Mouse (Mus musculus): ENCODE measurements at regions not wholly inside any gene's neighbourhood (a gene's known extent, or its start where the extent isn't known, plus 50 kb on each side); places are given as distances from the start of the nearest gene placed in this dataset.

GRCm38 (mm10) chr6:147753828-147754227, 278.2 kb downstream of the Ccdc91 start:
- no peak for DNase-seq (ENCODE audit: extremely low read depth, insufficient read length, low spot score)

DNA sequence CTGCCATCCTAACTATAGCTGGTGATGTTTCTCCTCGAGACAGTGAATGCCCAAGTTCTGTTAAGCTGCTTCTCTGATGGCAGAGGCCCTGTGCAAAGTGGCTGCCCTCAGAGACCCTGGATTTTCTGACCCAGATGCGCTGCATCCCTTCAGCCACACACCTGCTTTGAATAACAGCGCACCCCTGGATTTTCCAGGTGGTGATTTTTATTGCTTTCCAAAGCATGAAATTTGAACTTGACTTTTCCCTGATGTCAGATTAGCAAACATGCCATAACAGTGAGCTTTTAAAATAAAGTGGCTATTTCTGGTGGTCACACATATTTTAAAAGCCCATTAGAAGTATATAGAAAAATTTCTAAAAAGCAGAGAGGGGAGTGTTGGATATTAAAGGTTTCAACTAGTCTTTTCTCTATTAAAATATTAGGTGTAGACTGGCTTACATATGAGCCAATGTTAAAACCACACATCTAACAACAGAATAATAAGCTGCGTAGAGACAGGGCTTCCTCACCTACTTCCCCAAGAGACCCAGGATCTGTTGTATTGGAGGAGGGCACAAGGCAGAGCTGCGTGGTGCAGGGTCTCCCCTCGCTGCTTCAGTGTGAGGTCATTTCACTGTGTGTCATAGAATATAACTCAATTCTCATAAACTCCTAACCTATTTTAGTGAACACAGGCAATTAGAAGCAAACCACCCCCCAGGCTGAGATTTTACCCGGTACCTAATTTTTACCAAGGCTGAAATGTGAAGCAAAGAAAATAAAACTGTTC, 280.3 kb downstream of the Ccdc91 start:
- no peak for DNase-seq (ENCODE audit: extremely low read depth, insufficient read length, low spot score)

GRCm38 (mm10) chr6:147759485-147759884, 283.9 kb downstream of the Ccdc91 start:
- no peak for DNase-seq (ENCODE audit: extremely low read depth, insufficient read length, low spot score)

DNA sequence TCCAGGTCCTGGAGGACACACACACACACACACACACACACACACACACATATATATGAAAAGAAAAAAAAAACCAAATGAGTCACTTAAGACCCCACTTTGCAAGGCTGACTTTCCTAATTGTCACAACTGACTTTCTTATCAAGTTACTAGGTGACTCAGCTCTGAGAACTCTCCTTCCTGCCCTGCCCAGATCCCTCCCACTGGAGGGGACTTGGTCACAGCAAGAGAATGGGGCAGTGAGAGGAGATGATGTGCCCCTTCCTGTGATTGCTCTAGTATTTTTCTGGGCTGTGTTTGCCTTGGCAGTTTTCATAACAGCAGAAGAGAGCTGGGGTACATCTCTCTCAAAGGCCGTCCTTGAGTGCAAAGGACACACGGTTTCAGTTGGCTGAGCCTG, 284.5 kb downstream of the Ccdc91 start:
- no peak for DNase-seq (ENCODE audit: extremely low read depth, insufficient read length, low spot score)

DNA sequence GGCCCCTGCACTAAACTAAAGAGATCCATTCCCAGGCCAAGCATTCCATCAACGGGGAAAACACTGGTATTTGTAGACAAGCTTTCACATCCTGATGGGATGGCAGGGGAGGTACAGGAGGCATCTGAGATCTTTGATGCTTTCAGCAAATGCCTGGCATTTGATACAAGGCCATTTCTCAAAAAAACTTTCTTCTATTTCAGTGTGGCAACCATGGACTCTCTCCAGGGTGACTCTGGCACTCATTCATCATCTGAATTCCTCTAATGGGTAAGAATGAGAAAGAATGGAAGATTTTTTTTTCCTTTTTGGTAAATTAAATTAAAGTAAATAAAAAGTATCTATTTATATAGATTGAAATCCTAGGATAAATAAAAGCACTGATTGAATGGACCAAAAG, 281.8 kb upstream of the Far2 start:
- no peak for DNase-seq (ENCODE audit: extremely low read depth, insufficient read length, low spot score)

- no peak for DNase-seq (ENCODE audit: extremely low read depth, insufficient read length, low spot score)
Measured at GRCm38 (mm10) chr6:147769180-147769579, 277.9 kb upstream of the Far2 start.

GRCm38 (mm10) chr6:147770034-147770433, 277.0 kb upstream of the Far2 start:
- DNase-seq (ENCODE audit: extremely low read depth, insufficient read length, low spot score) = no peak

DNA sequence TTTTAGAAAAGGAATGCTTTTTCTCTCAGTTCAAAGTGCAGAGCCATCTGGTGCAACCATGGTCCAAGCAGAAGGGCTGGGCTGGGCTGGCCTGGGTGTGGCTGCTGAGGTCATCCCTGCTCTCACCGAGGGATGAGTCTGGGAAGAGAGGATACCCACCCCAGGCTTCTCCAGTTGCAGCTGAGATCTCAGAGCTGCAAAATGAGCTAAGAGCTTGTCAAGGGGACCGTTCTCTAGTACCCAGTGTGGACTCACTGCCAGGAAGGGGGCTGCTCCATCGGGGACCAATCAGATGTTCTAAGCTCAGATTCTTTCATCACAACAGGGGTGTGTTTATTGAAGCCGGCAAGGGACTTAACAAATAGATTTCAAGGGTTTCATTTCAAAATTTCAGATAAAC, 275.6 kb upstream of the Far2 start:
- no peak for DNase-seq (ENCODE audit: extremely low read depth, insufficient read length, low spot score)

DNA sequence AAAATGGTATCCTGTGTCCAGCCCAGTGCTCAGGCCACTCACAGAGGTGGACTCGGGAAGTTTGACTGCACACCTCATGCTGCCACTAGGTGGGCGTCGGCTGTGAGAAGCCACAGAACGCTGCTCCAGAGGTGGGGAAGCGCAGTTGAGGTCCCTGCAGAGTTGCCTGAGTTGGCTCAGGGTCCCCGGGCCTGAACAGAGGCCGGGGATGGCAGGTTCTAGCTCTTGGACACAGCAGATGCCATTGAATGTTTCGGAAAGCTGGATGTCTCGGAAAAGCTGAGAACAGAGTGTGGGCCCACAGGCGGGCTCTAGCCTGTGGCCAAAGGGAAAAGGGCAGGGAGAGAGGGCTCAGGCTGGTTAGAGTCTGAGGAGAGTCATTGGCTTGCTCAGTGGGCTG, 273.2 kb upstream of the Far2 start:
- no peak for DNase-seq (ENCODE audit: extremely low read depth, insufficient read length, low spot score)

- no peak for DNase-seq (ENCODE audit: extremely low read depth, insufficient read length, low spot score)
Measured at GRCm38 (mm10) chr6:147774626-147775025, 272.4 kb upstream of the Far2 start.

- DNase-seq (ENCODE audit: extremely low read depth, insufficient read length, low spot score) = no peak
Measured at GRCm38 (mm10) chr6:147779466-147779865, 267.6 kb upstream of the Far2 start.

- no peak for DNase-seq (ENCODE audit: extremely low read depth, insufficient read length, low spot score)
Measured at GRCm38 (mm10) chr6:147784249-147784648, 262.8 kb upstream of the Far2 start.

DNA sequence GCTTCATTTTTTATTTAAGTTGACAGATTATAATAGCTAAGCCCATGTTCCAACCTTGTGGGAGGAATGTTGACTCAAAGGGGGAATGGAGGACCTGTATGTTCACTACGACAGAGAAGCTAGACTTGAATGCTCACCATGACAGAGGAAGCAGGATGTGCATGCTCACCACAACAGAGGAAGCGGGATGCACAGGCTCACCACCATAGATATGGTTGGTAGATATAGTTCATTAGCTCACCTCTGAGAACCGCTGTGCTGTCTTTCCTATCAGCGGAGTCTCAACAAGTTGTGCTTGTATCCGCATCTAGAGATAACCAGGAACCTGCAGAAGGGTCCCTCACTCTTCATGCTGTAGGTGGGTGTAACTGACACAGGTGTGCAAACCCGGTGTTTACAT, 262.2 kb upstream of the Far2 start:
- no peak for DNase-seq (ENCODE audit: extremely low read depth, insufficient read length, low spot score)

DNA sequence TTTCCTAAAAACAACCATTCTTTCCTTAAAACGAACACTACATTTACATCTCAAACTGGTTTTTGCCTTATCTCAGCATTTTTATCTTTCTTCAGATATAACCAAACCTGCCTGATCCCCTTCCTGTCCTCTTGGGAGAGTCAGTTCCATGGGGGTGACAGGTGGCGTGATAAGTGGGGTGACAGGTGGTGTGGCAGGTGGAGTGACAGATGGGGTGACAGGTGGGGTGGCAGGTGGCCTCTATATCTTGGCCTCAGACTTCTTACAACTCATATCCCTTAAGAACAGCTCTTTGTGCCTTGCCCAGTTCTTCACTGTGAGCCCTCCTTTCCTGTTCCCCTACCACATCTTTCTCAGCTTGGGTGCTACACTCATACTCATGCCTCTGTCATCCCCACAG, 259.0 kb upstream of the Far2 start:
- no peak for DNase-seq (ENCODE audit: extremely low read depth, insufficient read length, low spot score)

- DNase-seq (ENCODE audit: extremely low read depth, insufficient read length, low spot score) = no peak
Measured at GRCm38 (mm10) chr6:147789112-147789511, 257.9 kb upstream of the Far2 start.

DNA sequence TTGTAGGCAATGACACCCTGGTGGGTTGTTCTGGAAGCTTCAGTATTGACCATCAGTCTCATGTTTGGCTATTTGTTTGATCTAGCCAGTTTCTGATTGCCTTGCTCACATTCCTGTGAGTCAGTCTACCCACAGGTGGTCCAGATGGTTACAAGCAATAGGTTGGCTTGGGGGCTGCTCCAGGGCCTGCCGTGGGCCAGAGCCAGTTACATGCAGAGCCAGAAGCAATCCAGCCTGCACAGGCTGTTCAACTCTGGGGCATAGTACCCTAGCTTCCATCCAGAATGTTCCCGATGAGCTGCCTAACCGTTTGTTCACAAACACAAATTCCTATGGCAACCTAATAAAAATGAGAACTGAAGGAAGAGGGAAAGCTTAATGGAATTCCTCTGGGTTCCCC, 253.2 kb upstream of the Far2 start:
- DNase-seq (ENCODE audit: extremely low read depth, insufficient read length, low spot score) = no peak

DNA sequence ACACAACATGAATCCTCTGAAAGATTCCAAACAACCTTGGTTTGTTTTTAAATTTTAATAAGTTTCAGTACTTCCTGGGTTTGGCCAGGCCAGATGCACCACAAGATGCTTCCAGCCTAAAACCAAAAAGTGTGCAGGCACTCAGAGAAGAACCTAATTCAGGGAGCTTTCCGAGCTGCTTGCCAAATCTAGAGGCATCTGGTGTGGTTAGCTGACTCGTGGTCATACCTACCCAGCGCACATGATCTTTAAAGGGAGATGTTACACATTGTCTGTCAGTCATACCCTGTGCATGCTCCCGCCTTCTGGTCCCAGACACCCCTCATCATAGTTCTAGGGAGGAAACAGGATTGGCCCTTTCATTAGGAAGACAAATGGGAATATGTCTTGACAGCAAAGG, 252.7 kb upstream of the Far2 start:
- no peak for DNase-seq (ENCODE audit: extremely low read depth, insufficient read length, low spot score)

DNA sequence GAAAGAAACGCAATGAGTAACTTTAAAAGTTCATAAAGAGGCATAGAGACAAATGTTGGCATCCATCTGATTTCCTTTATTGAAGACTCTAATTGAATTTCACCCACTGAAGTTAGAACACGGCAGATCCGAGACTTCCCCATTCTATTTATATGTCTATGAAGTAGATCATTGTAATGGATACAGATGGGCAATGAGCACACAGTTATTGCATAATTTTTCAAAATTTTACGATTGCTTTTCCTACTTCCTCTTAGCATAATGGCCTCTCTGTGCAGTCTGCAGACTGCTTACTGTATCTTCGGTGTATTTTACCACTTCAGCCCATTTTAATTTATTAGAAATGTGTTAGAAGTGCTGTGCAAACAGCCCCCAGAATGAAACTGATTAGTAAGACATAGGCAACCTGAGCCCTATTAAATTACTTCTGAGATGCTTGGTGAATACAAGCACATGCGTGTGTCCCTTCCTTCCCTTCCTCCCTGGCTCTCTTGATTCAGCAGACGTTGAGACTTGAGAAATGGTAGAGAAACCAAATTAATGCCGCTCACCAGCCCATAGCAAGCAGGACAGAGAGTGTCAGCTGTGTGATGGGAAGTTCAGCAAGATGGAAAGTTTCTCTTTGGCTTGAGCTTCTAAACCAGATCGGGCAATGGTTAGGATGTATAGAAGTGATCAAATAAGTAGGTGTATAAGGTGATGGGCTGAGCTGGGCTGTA, 247.9 kb upstream of the Far2 start:
- DNase-seq (ENCODE audit: extremely low read depth, insufficient read length, low spot score) = no peak

- no peak for DNase-seq (ENCODE audit: extremely low read depth, insufficient read length, low spot score)
Measured at GRCm38 (mm10) chr6:147799861-147800260, 247.2 kb upstream of the Far2 start.

GRCm38 (mm10) chr6:147800846-147801245, 246.2 kb upstream of the Far2 start:
- no peak for DNase-seq (ENCODE audit: extremely low read depth, insufficient read length, low spot score)

DNA sequence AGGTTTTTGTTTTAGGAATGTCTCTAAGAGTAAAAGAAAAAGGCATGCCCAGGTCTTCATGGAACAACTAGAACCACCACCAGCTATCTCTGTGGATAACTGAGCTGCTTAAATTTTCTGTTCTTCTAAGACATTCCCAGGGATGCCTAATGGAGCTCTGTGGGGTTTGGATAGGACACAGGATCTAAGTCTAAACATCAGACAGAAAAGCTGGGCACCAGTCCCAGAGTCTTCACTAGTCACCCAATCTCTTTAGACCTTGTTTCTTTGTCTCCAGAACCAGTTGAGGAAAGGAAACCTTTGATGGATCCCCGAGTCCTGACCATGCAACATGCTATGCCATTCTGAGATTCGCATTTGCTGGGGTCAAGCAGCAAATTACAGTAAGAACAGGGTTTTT, 243.2 kb upstream of the Far2 start:
- no peak for DNase-seq (ENCODE audit: extremely low read depth, insufficient read length, low spot score)

DNA sequence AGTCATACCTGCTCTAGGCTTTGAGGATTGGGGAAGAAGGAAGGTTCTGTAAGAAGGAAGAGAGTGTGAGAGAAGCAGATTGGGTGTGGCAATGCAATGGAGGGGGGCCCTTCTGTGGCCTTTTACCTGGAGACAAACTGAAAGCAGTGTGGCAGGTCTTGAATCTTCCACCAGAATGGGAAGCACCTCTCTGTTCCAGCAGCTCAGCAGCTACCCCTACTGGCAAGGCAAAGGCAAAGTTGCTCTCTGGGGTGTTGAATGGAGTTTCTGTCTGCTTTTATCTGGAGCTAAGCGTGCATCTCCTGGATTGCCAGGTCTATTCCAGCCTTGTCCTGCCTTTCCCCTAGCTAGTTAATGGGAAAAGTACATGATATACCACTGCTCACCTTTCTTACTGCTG, 236.3 kb upstream of the Far2 start:
- DNase-seq (ENCODE audit: extremely low read depth, insufficient read length, low spot score) = no peak

Data from 3134 (cell line).